Mouse (Mus musculus) heart, embryonic 13.5 days (tissue): Measurements from ENCODE around the gene Amz1. TPM values are rescaled to one million over a fixed set of nuclear protein-coding genes. Genes with fewer than 3 reads are reported as not detected.

Experiments
- ATAC-seq: fragments of 200-750 bp; cut with Nextera tagmentation; 2 replicates; pipeline ENCODE4 v1.8.0; 2017; ENCODE audit warnings: moderate TSS enrichment; ENCODE audit not compliant: insufficient number of reproducible peaks, low FRiP score, low TSS enrichment; ENCODE audit errors: extremely low read depth
- H3K27ac ChIP-seq: fragments of 300-500 bp; sonication (generic); replicated peaks from 2 replicates; pipeline ENCODE4 v1.5.1; 2015; ENCODE audit warnings: moderate library complexity, mild to moderate bottlenecking, inconsistent platforms
- H3K27me3 ChIP-seq: fragments of 300-500 bp; sonication (generic); replicated peaks from 2 replicates; pipeline ENCODE4 v1.6.1; 2015; ENCODE audit warnings: mild to moderate bottlenecking, inconsistent platforms
- H3K36me3 ChIP-seq: fragments of 300-500 bp; sonication (generic); 2 replicates; pipeline ENCODE4 v1.6.1; 2015; ENCODE audit warnings: mild to moderate bottlenecking, inconsistent platforms
- H3K4me1 ChIP-seq: fragments of 300-500 bp; sonication (generic); 2 replicates; pipeline ENCODE4 v1.6.1; 2015; ENCODE audit warnings: inconsistent platforms
- H3K4me2 ChIP-seq: fragments of 300-500 bp; sonication (generic); 2 replicates; pipeline ENCODE4 v1.6.1; 2015; ENCODE audit warnings: inconsistent platforms, mild to moderate bottlenecking, moderate library complexity
- H3K4me3 ChIP-seq: fragments of 300-500 bp; sonication (generic); 2 replicates; pipeline ENCODE4 v1.5.1; 2015; ENCODE audit warnings: moderate library complexity, mild to moderate bottlenecking, inconsistent platforms
- H3K9ac ChIP-seq: fragments of 300-500 bp; sonication (generic); 2 replicates; pipeline ENCODE4 v1.6.1; 2015; ENCODE audit warnings: inconsistent platforms, mild to moderate bottlenecking, moderate library complexity
- H3K9me3 ChIP-seq: fragments of 300-500 bp; sonication (generic); 2 replicates; pipeline ENCODE4 v1.6.1; 2016; ENCODE audit warnings: inconsistent platforms
- WGBS: fragments of 180-500 bp; shearing (Covaris S2); methylation state at CpG from one replicate; pipeline ENCODE4 v1.1.7; 2015; ENCODE audit warnings: mixed read lengths; 5-methylcytosine and 5-hydroxymethylcytosine counted together
- polyA plus RNA-seq: library from polyadenylated mRNA; unstranded; fragments of >200 nt; fragmentation: Nextera tagmentation; extraction: Ambion mirVana; gene quantifications from 2 replicates; pipeline ENCODE4 v1.2.1, GENCODE M21; 2015

Amz1 gene
- polyA plus RNA-seq, 1 experiment from 2014 or later: 0.60 TPM

- Histone ChIP-seq H3K4me3 (no peak overlapping the region), H3K9ac (no peak overlapping the region), H3K9me3 (no peaks in the 10 kb centered on the region), H3K4me1 (peaks cover 79% of the 10 kb centered on the region), H3K27ac (no peak overlapping the region; the same call in 1 of the 2 replicates), H3K4me2 (no peak overlapping the region), H3K36me3 (0 out of 2 replicates have a peak, but pooled peaks cover 4% of the 10 kb centered on the region), H3K27me3 (no peaks in the 10 kb centered on the region)
- no peak for ATAC-seq
- WGBS: 37% methylated on average over 2 of the region's 2 CpGs
Observed at GRCm38 (mm10) chr5:140806939-140807338, 83.0 kb downstream of the Amz1 start.

Other genes with a start within 250 kb of the Amz1 start
- gene Chst12, start 218.6 kb upstream of the Amz1 start, polyA plus RNA-seq: 16.2 and 17.5 TPM in 2 replicates
- not detected in 2 replicates for gene Grifin, start 159.1 kb upstream of the Amz1 start, polyA plus RNA-seq
- gene Lfng, start 116.8 kb upstream of the Amz1 start, polyA plus RNA-seq: 3.3 and 3.5 TPM in 2 replicates
- gene Ttyh3, start 75.1 kb upstream of the Amz1 start, polyA plus RNA-seq: 25.0 and 25.4 TPM in 2 replicates
- 8.0 and 10.3 TPM in 2 replicates for gene Iqce, start 21.7 kb upstream of the Amz1 start, polyA plus RNA-seq
- gene Brat1, start 19.1 kb upstream of the Amz1 start, polyA plus RNA-seq: 12.9 and 13.9 TPM in 2 replicates
- 9.4 and 10.9 TPM in 2 replicates for gene Gna12, start 106.3 kb downstream of the Amz1 start, polyA plus RNA-seq